Mouse (Mus musculus) hindbrain, embryonic 11.5 days (tissue): ENCODE measurements at regions not wholly inside any gene's neighbourhood (a gene's known extent, or its start where the extent isn't known, plus 50 kb on each side); places are given as distances from the start of the nearest gene placed in this dataset.

Experiments used
- ATAC-seq: fragments of 200-750 bp; cut with Nextera tagmentation; 2 replicates; pipeline ENCODE4 v1.8.0; 2017; ENCODE audit warnings: mild to moderate bottlenecking, moderate TSS enrichment, moderate library complexity; ENCODE audit not compliant: low FRiP score
- DNase-seq: peaks from one replicate; pipeline ENCODE4 v3.0.0-alpha.2; 2015; ENCODE audit warnings: low spot score
- H3K27ac ChIP-seq: fragments of 300-500 bp; sonication (generic); 2 replicates; pipeline ENCODE4 v1.5.1; 2014; ENCODE audit warnings: mild to moderate bottlenecking, low read depth, low read length
- H3K27me3 ChIP-seq: fragments of 300-500 bp; sonication (generic); 2 replicates; pipeline ENCODE4 v1.6.1; 2014; ENCODE audit warnings: mild to moderate bottlenecking, low read length, moderate library complexity, mixed read lengths; ENCODE audit not compliant: control insufficient read depth, insufficient read depth
- H3K36me3 ChIP-seq: fragments of 300-500 bp; sonication (generic); 2 replicates; pipeline ENCODE4 v1.6.1; 2014; ENCODE audit warnings: mild to moderate bottlenecking, low read length, moderate library complexity, mixed read lengths; ENCODE audit not compliant: control insufficient read depth, insufficient read depth
- H3K4me1 ChIP-seq: fragments of 300-500 bp; sonication (generic); replicated peaks from 2 replicates; pipeline ENCODE4 v1.6.1; 2014; ENCODE audit warnings: low read length, mixed read lengths; ENCODE audit not compliant: control insufficient read depth, insufficient read depth
- H3K4me2 ChIP-seq: fragments of 300-500 bp; sonication (generic); replicated peaks from 2 replicates; pipeline ENCODE4 v1.6.1; 2014; ENCODE audit warnings: mild to moderate bottlenecking, low read depth, low read length
- H3K4me3 ChIP-seq: fragments of 300-500 bp; sonication (generic); 2 replicates; pipeline ENCODE4 v1.5.1; 2014; ENCODE audit warnings: low read depth, low read length
- H3K9ac ChIP-seq: fragments of 300-500 bp; sonication (generic); 2 replicates; pipeline ENCODE4 v1.6.1; 2014; ENCODE audit warnings: low read depth, low read length
- H3K9me3 ChIP-seq: fragments of 300-500 bp; sonication (generic); 2 replicates; pipeline ENCODE4 v1.6.1; 2016; ENCODE audit warnings: low read length; ENCODE audit not compliant: control insufficient read depth
- WGBS: fragments of 180-500 bp; shearing (Covaris S2); extraction: QIAGEN DNeasy Blood & Tissue Kit; methylation state at CpG from one replicate; pipeline ENCODE4 v1.1.7; 2014; 5-methylcytosine and 5-hydroxymethylcytosine counted together

GRCm38 (mm10) chr9:34348442-34348841 is 137.3 kb upstream of the Kirrel3 start:
- Histone ChIP-seq H3K4me2 (no peak overlapping the region), H3K27ac (no peak overlapping the region), H3K4me3 (no peak overlapping the region), H3K4me1 (no peaks in the 10 kb centered on the region), H3K9me3 (no peaks in the 10 kb centered on the region), H3K27me3 (no peaks in the 10 kb centered on the region), H3K36me3 (no peaks in the 10 kb centered on the region), H3K9ac (no peak overlapping the region)
- 79% methylated on average over 2 of the region's 2 CpGs for WGBS
- DNase-seq (no peak), ATAC-seq (no peak)

- no peak overlapping the region for H3K9ac ChIP-seq
- H3K9me3 ChIP-seq = no peaks in the 10 kb centered on the region
- H3K4me1 ChIP-seq = no peaks in the 10 kb centered on the region
- 87% methylated on average over 3 of the region's 3 CpGs for WGBS
- H3K4me3 ChIP-seq = no peak overlapping the region
- ATAC-seq (no peak), DNase-seq (no peak)
- no peaks in the 10 kb centered on the region for H3K27me3 ChIP-seq
- H3K36me3 ChIP-seq = no peaks in the 10 kb centered on the region
- H3K27ac ChIP-seq = no peak overlapping the region
- H3K4me2 ChIP-seq = no peak overlapping the region
Measured at GRCm38 (mm10) chr9:34349997-34350396, 135.7 kb upstream of the Kirrel3 start.

GRCm38 (mm10) chr9:34353744-34354143 is 131.9 kb upstream of the Kirrel3 start:
- ATAC-seq (no peak), DNase-seq (no peak)
- WGBS = 84% methylated on average over 9 of the region's 9 CpGs
- Histone ChIP-seq H3K4me3 (no peak overlapping the region), H3K27me3 (no peaks in the 10 kb centered on the region), H3K9ac (no peak overlapping the region), H3K36me3 (no peaks in the 10 kb centered on the region), H3K4me1 (no peaks in the 10 kb centered on the region), H3K4me2 (no peak overlapping the region), H3K9me3 (no peaks in the 10 kb centered on the region), H3K27ac (no peak overlapping the region)

GRCm38 (mm10) chr9:34354723-34355316 is 130.9 kb upstream of the Kirrel3 start:
- no peaks in the 10 kb centered on the region for H3K9me3 ChIP-seq
- no peaks in the 10 kb centered on the region for H3K36me3 ChIP-seq
- H3K4me2 ChIP-seq = no peak overlapping the region
- no peak overlapping the region for H3K4me3 ChIP-seq
- no peaks in the 10 kb centered on the region for H3K27me3 ChIP-seq
- 67% methylated on average over 6 of the region's 6 CpGs for WGBS
- no peak overlapping the region for H3K9ac ChIP-seq
- no peak for ATAC-seq
- H3K4me1 ChIP-seq = no peaks in the 10 kb centered on the region
- no peak for DNase-seq
- H3K27ac ChIP-seq = no peak overlapping the region

GRCm38 (mm10) chr9:34370686-34371398 is 114.9 kb upstream of the Kirrel3 start:
- ATAC-seq = no peak
- Histone ChIP-seq H3K4me2 (no peak overlapping the region), H3K27me3 (no peaks in the 10 kb centered on the region), H3K9ac (no peak overlapping the region), H3K36me3 (no peaks in the 10 kb centered on the region), H3K4me3 (no peak overlapping the region), H3K4me1 (no peaks in the 10 kb centered on the region), H3K9me3 (no peaks in the 10 kb centered on the region), H3K27ac (no peak overlapping the region)
- DNase-seq = no peak
- WGBS = 83% methylated on average over 4 of the region's 4 CpGs

- Histone ChIP-seq H3K27ac (no peak overlapping the region), H3K4me2 (no peak overlapping the region), H3K4me3 (no peak overlapping the region), H3K27me3 (no peaks in the 10 kb centered on the region), H3K9ac (no peak overlapping the region), H3K9me3 (no peaks in the 10 kb centered on the region), H3K36me3 (no peaks in the 10 kb centered on the region), H3K4me1 (no peaks in the 10 kb centered on the region)
- WGBS = 54% methylated on average over 1 of the region's 1 CpGs
- DNase-seq (peak; percentile 13), ATAC-seq (no peak)
Measured at GRCm38 (mm10) chr9:34375187-34375586, 110.5 kb upstream of the Kirrel3 start.

- no peak overlapping the region for H3K9ac ChIP-seq
- no peaks in the 10 kb centered on the region for H3K9me3 ChIP-seq
- WGBS = 82% methylated on average over 3 of the region's 3 CpGs
- no peak overlapping the region for H3K4me2 ChIP-seq
- no peaks in the 10 kb centered on the region for H3K4me1 ChIP-seq
- H3K36me3 ChIP-seq = no peaks in the 10 kb centered on the region
- no peaks in the 10 kb centered on the region for H3K27me3 ChIP-seq
- ATAC-seq (no peak), DNase-seq (no peak)
- H3K27ac ChIP-seq = no peak overlapping the region
- no peak overlapping the region for H3K4me3 ChIP-seq
Measured at GRCm38 (mm10) chr9:34380008-34380407, 105.7 kb upstream of the Kirrel3 start.

- Histone ChIP-seq H3K9me3 (no peaks in the 10 kb centered on the region), H3K4me2 (no peak overlapping the region), H3K4me1 (no peaks in the 10 kb centered on the region), H3K36me3 (no peaks in the 10 kb centered on the region), H3K27ac (0 out of 2 replicates have a peak overlapping the region, but pooled peaks have one; percentile 37), H3K4me3 (no peak overlapping the region), H3K27me3 (no peaks in the 10 kb centered on the region), H3K9ac (no peak overlapping the region)
- 84% methylated on average over 3 of the region's 3 CpGs for whole genome bisulfite sequencing
- DNase-seq (no peak), ATAC-seq (no peak)
Measured at GRCm38 (mm10) chr9:34381601-34382000, 104.1 kb upstream of the Kirrel3 start.

GRCm38 (mm10) chr9:34382208-34382607 is 103.5 kb upstream of the Kirrel3 start:
- DNase-seq (no peak), ATAC-seq (no peak)
- no peak overlapping the region for H3K27ac ChIP-seq
- no peak overlapping the region for H3K4me2 ChIP-seq
- no peak overlapping the region for H3K9ac ChIP-seq
- no peaks in the 10 kb centered on the region for H3K9me3 ChIP-seq
- H3K4me1 ChIP-seq = no peaks in the 10 kb centered on the region
- H3K36me3 ChIP-seq = no peaks in the 10 kb centered on the region
- WGBS = 52% methylated on average over 1 of the region's 1 CpGs
- no peaks in the 10 kb centered on the region for H3K27me3 ChIP-seq
- H3K4me3 ChIP-seq = no peak overlapping the region
